Mouse (Mus musculus) embryo, embryonic 9.5 days (tissue): ENCODE results near the gene Nup205.

ENCODE experiments used
- DNase-seq: peaks from one replicate; pipeline ENCODE4 v3.0.0-alpha.2; 2017; ENCODE audit errors: extremely low spot score

Nup205 gene

GRCm38 (mm10) chr6:35288114-35288761, 111.0 kb downstream of the Nup205 start:
- DNase-seq, result no peak

GRCm38 (mm10) chr6:35288920-35289319, 111.7 kb downstream of the Nup205 start:
- no peak for DNase-seq

- DNase-seq, result no peak
These were observed 112.5 kb downstream of the Nup205 start for GRCm38 (mm10) chr6:35289676-35290075.

GRCm38 (mm10) chr6:35294964-35295363, 117.7 kb downstream of the Nup205 start:
- no peak for DNase-seq

- no peak for DNase-seq
These were observed 119.8 kb downstream of the Nup205 start for GRCm38 (mm10) chr6:35297001-35297400.
